Comparison of ENCODE assay signal across 12 mouse cellular contexts in genomic region chr12:84202561-84202960, GRCm38 (mm10). TPM values are rescaled to one million over a fixed set of nuclear protein-coding genes. Genes with fewer than 3 reads are reported as not detected.
DNase-seq lines count a peak whose midpoint lies in the region; ATAC-seq and TF ChIP-seq lines count a peak whose summit lies in the region.
"Had no signal": no experiment of that assay in that cellular context is flagged by ENCODE, and none has a peak within 500 bp of the region (broad histone marks: within the 10 kb centered on the region; RNA-seq: fewer than 3 reads in every experiment).

No protein-coding gene starts in this region.

- no peak for TF ChIP-seq EP300 in stomach, postnatal 0 days (optimal IDR thresholded peaks at IDR 0.05)

- H3K9ac ChIP-seq in forebrain, embryonic 12.5 days, result no peak overlapping the region
- peak overlapping the region; percentile 77 for H3K9ac ChIP-seq in liver, embryonic 13.5 days
- 0 out of 2 replicates have a peak overlapping the region, but pooled peaks have one; percentile 18 for H3K9ac ChIP-seq in stomach, postnatal 0 days (ENCODE audit: low read length)
- H3K9ac ChIP-seq: hindbrain, embryonic 15.5 days; midbrain, embryonic 15.5 days had no signal

- H3K4me1 ChIP-seq in forebrain, embryonic 10.5 days, result peaks cover 47% of the 10 kb centered on the region
- H3K4me1 ChIP-seq in forebrain, embryonic 12.5 days, result peaks cover 18% of the 10 kb centered on the region
- H3K4me1 ChIP-seq in liver, embryonic 13.5 days (replicated peaks), result peaks cover 97% of the 10 kb centered on the region
- peaks cover 11% of the 10 kb centered on the region for H3K4me1 ChIP-seq in stomach, postnatal 0 days (replicated peaks; ENCODE audit: control insufficient read depth, insufficient read depth)
- H3K4me1 ChIP-seq: hindbrain, embryonic 15.5 days; midbrain, embryonic 15.5 days had no signal

- H3K27ac ChIP-seq in forebrain, embryonic 10.5 days, result 0 out of 2 replicates have a peak overlapping the region, but pooled peaks have one; percentile 26
- H3K27ac ChIP-seq in forebrain, embryonic 12.5 days, result no peak overlapping the region
- H3K27ac ChIP-seq in liver, embryonic 13.5 days, result peak overlapping the region; percentile 100
- H3K27ac ChIP-seq in stomach, postnatal 0 days (replicated peaks), result peak overlapping the region; percentile 64
- H3K27ac ChIP-seq: hindbrain, embryonic 15.5 days; midbrain, embryonic 15.5 days had no signal

- no peak overlapping the region for H3K4me2 ChIP-seq in forebrain, embryonic 12.5 days
- H3K4me2 ChIP-seq in liver, embryonic 13.5 days, result peak overlapping the region; percentile 80
- H3K4me2 ChIP-seq in stomach, postnatal 0 days (replicated peaks; ENCODE audit: low read depth), result no peak overlapping the region
- H3K4me2 ChIP-seq: hindbrain, embryonic 15.5 days; midbrain, embryonic 15.5 days had no signal

- DNase-seq in forebrain, embryonic 10.5 days (ENCODE audit: extremely low spot score, low spot score), result no peak
- DNase-seq in spleen, postnatal 36 days (ENCODE audit: low spot score in 2 of 2), result peak; percentile 81 to 84
- DNase-seq in spleen, postnatal 4 days (ENCODE audit: low spot score in 2 of 2), result no peak
- DNase-seq in liver, embryonic 13.5 days, result no peak
- no peak for DNase-seq in stomach, postnatal 0 days (ENCODE audit: low spot score)
- DNase-seq in retina, embryonic 14.5 days (ENCODE audit: low spot score), result no peak
- no peak for DNase-seq in cerebellum, postnatal 36 days
- DNase-seq: cerebellum, adult 11 months; gastrocnemius, postnatal 10 days had no signal

- peaks cover 10% of the 10 kb centered on the region for H3K36me3 ChIP-seq in forebrain, embryonic 10.5 days (replicated peaks)
- no peaks in the 10 kb centered on the region for H3K36me3 ChIP-seq in forebrain, embryonic 12.5 days (replicated peaks)
- no peaks in the 10 kb centered on the region for H3K36me3 ChIP-seq in liver, embryonic 13.5 days
- no peaks in the 10 kb centered on the region for H3K36me3 ChIP-seq in stomach, postnatal 0 days (ENCODE audit: control insufficient read depth, insufficient read depth, low read length)
- H3K36me3 ChIP-seq: hindbrain, embryonic 15.5 days; midbrain, embryonic 15.5 days had no signal

- no peaks in the 10 kb centered on the region for H3K27me3 ChIP-seq in forebrain, embryonic 10.5 days (ENCODE audit: poor library complexity, severe bottlenecking)
- no peaks in the 10 kb centered on the region; the same call in 1 of the 2 replicates for H3K27me3 ChIP-seq in forebrain, embryonic 12.5 days
- no peaks in the 10 kb centered on the region for H3K27me3 ChIP-seq in liver, embryonic 13.5 days
- H3K27me3 ChIP-seq in stomach, postnatal 0 days (ENCODE audit: control insufficient read depth, insufficient read depth, low read length), result no peaks in the 10 kb centered on the region
- H3K27me3 ChIP-seq: hindbrain, embryonic 15.5 days; midbrain, embryonic 15.5 days had no signal

- no peaks in the 10 kb centered on the region for H3K9me3 ChIP-seq in forebrain, embryonic 10.5 days
- H3K9me3 ChIP-seq in forebrain, embryonic 12.5 days, result no peaks in the 10 kb centered on the region
- H3K9me3 ChIP-seq in liver, embryonic 13.5 days (replicated peaks), result no peaks in the 10 kb centered on the region
- no peaks in the 10 kb centered on the region for H3K9me3 ChIP-seq in stomach, postnatal 0 days (ENCODE audit: control insufficient read depth, low read length)
- H3K9me3 ChIP-seq: hindbrain, embryonic 15.5 days; midbrain, embryonic 15.5 days had no signal

- 88% methylated on average over 10 of the region's 10 CpGs for WGBS in forebrain, embryonic 10.5 days
- 81% methylated on average over 10 of the region's 10 CpGs for WGBS in forebrain, embryonic 12.5 days
- 48% methylated on average over 10 of the region's 10 CpGs for WGBS in liver, embryonic 13.5 days (ENCODE audit: insufficient replicate concordance)
- 59% methylated on average over 10 of the region's 10 CpGs for WGBS in stomach, postnatal 0 days

- no peak overlapping the region for H3K4me3 ChIP-seq in forebrain, embryonic 10.5 days
- H3K4me3 ChIP-seq in forebrain, embryonic 12.5 days (replicated peaks), result no peak overlapping the region
- H3K4me3 ChIP-seq in liver, embryonic 13.5 days (replicated peaks), result peak overlapping the region; percentile 46
- H3K4me3 ChIP-seq in stomach, postnatal 0 days (ENCODE audit: low read depth, low read length), result no peak overlapping the region
- H3K4me3 ChIP-seq: hindbrain, embryonic 15.5 days; midbrain, embryonic 15.5 days had no signal

- no peak for ATAC-seq in forebrain, embryonic 12.5 days (ENCODE audit: low FRiP score)
- no peak for ATAC-seq in liver, embryonic 13.5 days (ENCODE audit: low read depth)
- no peak for ATAC-seq in stomach, postnatal 0 days (ENCODE audit: low FRiP score, low TSS enrichment)
- ATAC-seq: midbrain, embryonic 15.5 days had no signal

- TF ChIP-seq CTCF in stomach, postnatal 0 days (IDR thresholded peaks at IDR 0.05; ENCODE audit: low read depth), result no peak

RNA-seq across cellular contexts. Expression of gene Elmsan1, which starts 16.1 kb away (rescaled TPM):
- polyA plus RNA-seq in forebrain, embryonic 10.5 days (2016; fragmentation: Nextera tagmentation; extraction: Ambion mirVana), result 7.0 and 8.7 TPM in 2 replicates
- polyA plus RNA-seq in forebrain, embryonic 12.5 days (2016; fragmentation: Nextera tagmentation; extraction: Ambion mirVana), result 6.8 and 7.8 TPM in 2 replicates
- polyA plus RNA-seq in liver, embryonic 13.5 days (2015; fragmentation: Nextera tagmentation; extraction: Ambion mirVana), result 3.7 and 4.4 TPM in 2 replicates
- polyA plus RNA-seq in stomach, postnatal 0 days (2015; fragmentation: Nextera tagmentation; extraction: Ambion mirVana), result 4.0 and 4.1 TPM in 2 replicates

RNA-seq across cellular contexts. Expression of gene Pnma1, which starts 54.3 kb away (rescaled TPM):
- 1.3 and 1.8 TPM in 2 replicates for polyA plus RNA-seq in forebrain, embryonic 10.5 days (2016; fragmentation: Nextera tagmentation; extraction: Ambion mirVana)
- polyA plus RNA-seq in forebrain, embryonic 12.5 days (2016; fragmentation: Nextera tagmentation; extraction: Ambion mirVana), result 2.8 and 3.4 TPM in 2 replicates
- 0.14 TPM in 1 of 2 replicates, not detected in the other for polyA plus RNA-seq in liver, embryonic 13.5 days (2015; fragmentation: Nextera tagmentation; extraction: Ambion mirVana)
- polyA plus RNA-seq in stomach, postnatal 0 days (2015; fragmentation: Nextera tagmentation; extraction: Ambion mirVana), result 0.48 and 0.49 TPM in 2 replicates

Comparison
In these comparisons a context has a peak if more than half of its experiments do, and no peak if none do; other contexts are left out.
1. DNase-seq: peak in spleen, postnatal 36 days (2 of 2); none in forebrain, embryonic 10.5 days (single experiment), spleen, postnatal 4 days (0 of 2), liver, embryonic 13.5 days (single experiment), stomach, postnatal 0 days (single experiment), retina, embryonic 14.5 days (single experiment) and cerebellum, postnatal 36 days (0 of 2).